In genomic region chr11:52091261-52091660, GRCm38 (mm10) we compare ENCODE assay signal across 18 mouse cellular contexts. TPM values are rescaled to one million over a fixed set of nuclear protein-coding genes. Genes with fewer than 3 reads are reported as not detected.
DNase-seq lines count a peak whose midpoint lies in the region.
"Had no signal": no experiment of that assay in that cellular context is flagged by ENCODE, and none has a peak within 500 bp of the region (broad histone marks: within the 10 kb centered on the region; RNA-seq: fewer than 3 reads in every experiment).

No protein-coding gene starts in this region.

- peak; percentile 55 for DNase-seq in heart, adult 11 months
- DNase-seq in heart, postnatal 36 days = no peak
- DNase-seq in right cerebral cortex, adult 2 months (ENCODE audit: low spot score in 2 of 2) = peak; percentile 48 to 70
- no peak for DNase-seq in right cerebral cortex, postnatal 4 days
- DNase-seq in right cerebral cortex, postnatal 25 days = peak; percentile 33
- DNase-seq in thymus, postnatal 4 days = no peak
- DNase-seq in spleen, postnatal 14 days (ENCODE audit: low spot score in 2 of 2) = no peak
- DNase-seq: adrenal gland, adult 2 months; adrenal gland, postnatal 25 days; cerebellum, adult 11 months; cerebellum, adult 8-10 months; cerebellum, postnatal 14 days; gastrocnemius, postnatal 25 days; heart, postnatal 4 days had no signal

- intact Hi-C loops in heart, postnatal 36 days (cut with DNase I) = no loop called here

RNA-seq across cellular contexts. Expression of gene Ppp2ca, which starts 7.2 kb away (rescaled TPM):
- total RNA-seq in heart, postnatal 36 days (2021) = 10 to 100 TPM; 52.5 to 55.2 TPM

RNA-seq across cellular contexts. Expression of gene Olfr1373, which starts 54.1 kb away (rescaled TPM):
- total RNA-seq in heart, postnatal 36 days (2021) = not detected
- total RNA-seq: adrenal gland, adult 2 months; adrenal gland, postnatal 25 days; CH12.LX; common myeloid progenitor, adult 5-6 weeks; gastrocnemius, adult 18-20 months; gastrocnemius, postnatal 25 days; granulocyte monocyte progenitor cell, adult 5-6 weeks; heart, postnatal 4 days had no signal

Comparison
In these comparisons a context has a peak if more than half of its experiments do, and no peak if none do; other contexts are left out.
1. DNase-seq: peak in heart, adult 11 months (single experiment), right cerebral cortex, adult 2 months (2 of 2) and right cerebral cortex, postnatal 25 days (single experiment); none in heart, postnatal 36 days (0 of 2), right cerebral cortex, postnatal 4 days (single experiment), thymus, postnatal 4 days (single experiment) and spleen, postnatal 14 days (0 of 2).